Mouse (Mus musculus) brown adipose tissue, adult 24 weeks (tissue): Measurements from ENCODE around the gene Nol11. TPM values are rescaled to one million over a fixed set of nuclear protein-coding genes. Genes with fewer than 3 reads are reported as not detected.
"Not testable (repeated sequence)": the region's sequence is repeated elsewhere in the genome, so short reads cannot be mapped to it uniquely, and the experiment has no call there.

Source experiments
- H3K27ac ChIP-seq: fragments of 200-500 bp; replicated peaks from 2 replicates; pipeline ENCODE4 v1.5.1; 2012; ENCODE audit warnings: low read depth, mild to moderate bottlenecking, low read length
- H3K4me1 ChIP-seq: fragments of 200-500 bp; 2 replicates; pipeline ENCODE4 v1.6.1; 2012; ENCODE audit warnings: low read length, mixed read lengths; ENCODE audit not compliant: control insufficient read depth, insufficient read depth, insufficient read length
- H3K4me3 ChIP-seq: fragments of 200-500 bp; 2 replicates; pipeline ENCODE4 v1.5.1; 2012; ENCODE audit warnings: low read depth, mild to moderate bottlenecking, low read length, moderate library complexity; ENCODE audit not compliant: insufficient read depth
- polyA plus RNA-seq: library from polyadenylated mRNA; stranded (reverse); fragments of >200 nt; gene quantifications from 2 replicates; pipeline ENCODE4 v1.2.4, GENCODE M21; 2012; ENCODE audit not compliant: missing spikeins, insufficient read depth, insufficient read length

Nol11 gene
- polyA plus RNA-seq, 1 experiment: 10.9 TPM

DNA sequence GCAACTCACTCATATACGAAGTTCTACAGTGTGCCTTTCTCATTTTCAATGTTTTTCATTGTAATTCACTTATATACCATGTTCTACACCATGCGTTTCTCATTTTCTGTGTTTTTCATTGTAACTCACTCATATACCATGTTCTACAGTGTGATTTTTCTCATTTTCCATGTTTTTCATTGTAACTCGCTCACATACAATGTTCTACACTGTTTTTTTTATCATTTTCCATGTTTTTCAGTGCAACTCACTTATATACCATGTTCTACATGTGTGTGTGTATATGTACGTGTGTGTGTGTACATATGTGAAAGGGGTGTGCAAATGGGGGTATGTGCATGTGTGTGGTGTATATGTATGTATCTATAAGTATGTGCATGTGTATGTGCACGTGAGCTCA, 10.1 kb upstream of the Nol11 start:
- no peaks in the 10 kb centered on the region for H3K4me1 ChIP-seq
- no peak overlapping the region for H3K27ac ChIP-seq
- no peak overlapping the region for H3K4me3 ChIP-seq

- Histone ChIP-seq H3K27ac (no peak overlapping the region), H3K4me3 (no peak overlapping the region), H3K4me1 (no peaks in the 10 kb centered on the region)
Measured at GRCm38 (mm10) chr11:107195334-107195733, 6.2 kb upstream of the Nol11 start.

DNA sequence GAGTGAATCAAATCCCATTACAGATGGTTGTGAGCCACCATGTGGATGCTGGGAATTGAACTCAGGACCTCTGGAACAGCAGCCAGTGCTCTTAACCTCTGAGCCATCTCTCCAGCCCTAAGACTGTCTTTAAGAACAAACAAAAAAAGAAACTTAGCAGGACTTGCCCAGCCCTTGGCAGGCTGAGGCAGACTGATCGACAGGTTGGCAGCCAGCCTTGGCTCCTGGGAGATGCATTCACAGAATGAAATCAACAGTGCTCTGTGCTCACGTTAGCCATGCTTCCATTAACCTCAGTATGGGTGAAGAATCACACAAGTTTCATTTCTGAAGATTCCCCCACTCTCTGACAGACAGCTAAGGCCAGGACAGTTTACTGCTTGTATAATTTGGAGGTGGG, 1.2 kb upstream of the Nol11 start:
- Histone ChIP-seq H3K27ac (no peak overlapping the region), H3K4me1 (peaks cover 4% of the 10 kb centered on the region; the same call in 1 of the 2 replicates), H3K4me3 (no peak overlapping the region)

- Histone ChIP-seq H3K27ac (no peak overlapping the region), H3K4me1 (peaks cover 4% of the 10 kb centered on the region; the same call in 1 of the 2 replicates), H3K4me3 (no peak overlapping the region)
Measured at GRCm38 (mm10) chr11:107183777-107184176, 5.4 kb downstream of the Nol11 start.

DNA sequence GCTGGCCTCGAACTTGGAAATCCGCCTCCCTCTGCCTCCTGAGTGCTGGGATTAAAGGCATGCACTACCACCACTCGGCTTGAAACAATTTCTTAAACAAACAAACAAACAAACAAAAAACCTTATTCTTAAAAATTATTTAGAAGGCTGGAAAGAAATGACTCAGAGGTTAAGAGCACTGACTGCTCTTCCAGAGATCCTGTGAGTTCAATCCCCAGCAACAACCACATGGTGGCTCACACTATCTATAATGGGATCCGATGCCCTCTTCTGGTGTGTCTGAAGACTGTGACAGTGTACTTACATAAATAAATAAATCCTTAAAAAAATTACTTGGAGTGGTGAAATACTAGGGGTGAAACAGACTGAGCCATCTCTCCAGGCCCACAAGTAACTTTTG, 28.0 kb downstream of the Nol11 start:
- Histone ChIP-seq H3K4me1 (no peaks in the 10 kb centered on the region), H3K4me3 (no peak overlapping the region), H3K27ac (no peak overlapping the region)

GRCm38 (mm10) chr11:107159034-107159433, 30.1 kb downstream of the Nol11 start:
- Histone ChIP-seq H3K4me1 (no peaks in the 10 kb centered on the region), H3K4me3 (no peak overlapping the region), H3K27ac (no peak overlapping the region)

DNA sequence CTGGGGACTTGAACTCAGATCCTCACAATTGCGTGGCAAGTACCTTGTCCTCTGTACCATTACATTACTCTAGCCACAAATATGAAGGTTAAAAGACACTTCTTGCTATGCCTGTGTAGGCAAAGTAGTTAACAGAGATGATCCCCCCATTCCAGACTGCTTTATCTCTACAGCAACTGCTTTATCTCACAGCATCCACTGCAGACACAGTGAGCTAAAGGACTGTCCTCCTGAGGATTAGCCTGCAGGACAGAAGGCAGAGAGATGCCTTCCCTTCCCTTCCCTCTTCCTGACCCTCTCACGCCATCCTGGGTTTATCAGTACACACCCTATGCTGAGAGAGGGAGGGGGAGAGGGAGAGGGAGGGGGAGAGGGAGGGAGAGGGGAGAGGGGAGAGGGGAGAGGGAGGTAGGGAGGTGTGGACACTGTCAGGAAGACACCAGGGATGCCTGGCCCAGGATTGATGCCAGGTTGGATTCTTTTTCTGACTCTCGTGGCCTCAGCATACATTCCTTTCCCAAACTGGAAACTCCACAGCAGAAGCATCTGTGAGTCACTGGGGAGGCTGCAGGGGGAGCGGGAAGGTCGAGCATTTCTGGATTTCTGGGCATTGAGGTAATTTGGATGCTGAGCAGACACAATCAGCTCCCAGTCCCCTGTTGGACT, 32.1 kb downstream of the Nol11 start:
- Histone ChIP-seq H3K4me3 (no peak overlapping the region), H3K4me1 (no peaks in the 10 kb centered on the region), H3K27ac (no peak overlapping the region)

DNA sequence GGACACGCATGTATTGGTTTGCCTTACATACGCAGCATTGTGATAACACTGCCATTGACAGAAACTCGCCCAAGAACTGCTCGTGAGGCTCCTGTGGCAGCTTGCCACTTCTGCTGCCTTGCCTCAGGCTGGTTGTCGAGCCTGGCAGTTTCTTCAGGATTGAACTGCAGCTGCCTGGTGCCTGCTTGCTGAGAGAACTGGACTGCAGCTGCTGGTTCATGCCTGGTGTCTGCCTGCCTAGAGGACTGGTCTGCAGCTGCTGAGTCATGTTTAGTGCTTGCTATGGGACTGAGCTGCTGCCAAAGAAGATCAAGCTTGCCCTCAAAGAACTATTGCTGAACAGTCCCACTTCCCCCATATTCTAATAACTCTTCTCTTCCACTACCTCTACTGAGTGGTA, 33.9 kb downstream of the Nol11 start:
- Histone ChIP-seq H3K4me3 (no peak overlapping the region), H3K27ac (no peak overlapping the region), H3K4me1 (no peaks in the 10 kb centered on the region)

DNA sequence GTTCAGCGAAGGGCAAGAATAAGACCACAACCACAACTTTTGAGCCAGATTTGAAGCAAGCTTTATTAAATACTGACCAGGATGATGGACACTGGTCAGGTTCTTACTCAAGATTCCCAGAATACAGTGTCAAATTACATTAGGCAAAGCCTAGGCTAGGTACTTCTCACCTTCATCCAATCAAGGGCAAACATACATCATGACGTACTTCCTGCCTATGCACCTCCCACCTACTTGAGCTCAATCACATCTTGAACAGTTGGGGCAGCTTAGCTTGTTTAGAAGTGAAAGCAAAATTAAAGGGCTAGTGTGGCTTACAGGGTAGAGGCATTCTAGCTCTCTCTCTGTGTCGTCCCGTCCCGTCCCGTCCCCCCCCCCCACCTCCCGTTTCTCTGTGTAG, 34.8 kb downstream of the Nol11 start:
- no peaks in the 10 kb centered on the region for H3K4me1 ChIP-seq
- H3K4me3 ChIP-seq: no peak overlapping the region
- no peak overlapping the region for H3K27ac ChIP-seq

DNA sequence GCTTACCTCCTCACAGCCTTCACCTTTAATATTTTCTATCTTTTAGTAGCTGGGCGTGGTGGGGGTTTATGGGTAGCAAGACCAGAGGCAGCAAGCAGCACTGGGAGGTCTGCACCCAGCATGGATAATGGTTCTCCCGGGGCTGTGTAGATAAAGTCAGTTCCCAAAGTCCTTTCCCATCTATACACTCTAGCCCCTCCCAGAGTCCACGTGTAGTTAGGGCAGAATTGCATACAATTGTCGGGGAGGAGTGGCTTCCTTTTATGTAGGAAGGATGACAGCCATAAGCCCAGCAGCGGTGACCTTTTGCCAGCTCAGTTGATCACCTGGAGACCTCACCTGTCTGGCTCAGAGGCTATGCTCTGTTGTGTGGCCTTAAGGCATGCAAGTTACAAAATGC, 35.5 kb downstream of the Nol11 start:
- H3K27ac ChIP-seq: no peak overlapping the region
- H3K4me1 ChIP-seq: no peaks in the 10 kb centered on the region
- no peak overlapping the region for H3K4me3 ChIP-seq

DNA sequence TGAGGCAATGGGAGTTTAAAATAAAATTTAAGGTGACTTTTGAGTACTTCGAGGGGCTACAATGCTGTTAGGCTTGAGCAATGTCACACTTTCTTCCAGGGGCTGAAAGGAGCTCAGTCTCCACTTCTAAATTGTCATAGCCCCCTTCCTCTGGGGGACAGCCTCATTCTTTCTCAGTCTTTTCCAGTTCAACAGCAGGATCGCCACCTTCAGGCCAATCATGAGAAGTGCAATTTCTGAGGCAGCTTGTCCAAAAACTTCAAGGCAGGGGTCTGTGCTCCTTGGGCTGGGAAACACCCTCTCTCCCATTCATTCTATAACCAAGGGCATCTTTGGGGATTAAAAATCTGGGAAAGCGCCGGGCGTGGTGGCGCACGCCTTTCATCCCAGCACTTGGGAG, 37.4 kb downstream of the Nol11 start:
- Histone ChIP-seq H3K4me3 (no peak overlapping the region), H3K4me1 (no peaks in the 10 kb centered on the region), H3K27ac (no peak overlapping the region)

DNA sequence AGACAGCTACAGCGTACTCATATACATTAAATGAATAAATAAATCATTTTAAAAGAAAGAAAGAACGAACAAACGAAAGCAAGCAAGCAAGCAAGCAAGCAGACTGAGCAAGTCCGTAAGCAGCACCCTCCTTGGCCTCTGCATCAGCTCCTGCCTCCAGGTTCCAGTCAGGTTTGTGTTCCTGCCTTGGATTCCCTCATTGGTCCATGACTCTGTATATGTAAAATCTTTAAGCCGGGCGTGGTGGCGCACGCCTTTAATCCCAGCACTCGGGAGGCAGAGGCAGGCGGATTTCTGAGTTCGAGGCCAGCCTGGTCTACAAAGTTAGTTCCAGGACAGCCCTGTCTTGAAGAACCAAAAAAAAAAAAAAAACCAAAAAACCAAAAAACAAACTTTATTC, 45.2 kb downstream of the Nol11 start:
- H3K4me1 ChIP-seq, H3K4me3 ChIP-seq, H3K27ac ChIP-seq: not testable (repeated sequence)

GRCm38 (mm10) chr11:107142382-107142781, 46.8 kb downstream of the Nol11 start:
- no peak overlapping the region for H3K4me3 ChIP-seq
- no peaks in the 10 kb centered on the region for H3K4me1 ChIP-seq
- no peak overlapping the region for H3K27ac ChIP-seq

DNA sequence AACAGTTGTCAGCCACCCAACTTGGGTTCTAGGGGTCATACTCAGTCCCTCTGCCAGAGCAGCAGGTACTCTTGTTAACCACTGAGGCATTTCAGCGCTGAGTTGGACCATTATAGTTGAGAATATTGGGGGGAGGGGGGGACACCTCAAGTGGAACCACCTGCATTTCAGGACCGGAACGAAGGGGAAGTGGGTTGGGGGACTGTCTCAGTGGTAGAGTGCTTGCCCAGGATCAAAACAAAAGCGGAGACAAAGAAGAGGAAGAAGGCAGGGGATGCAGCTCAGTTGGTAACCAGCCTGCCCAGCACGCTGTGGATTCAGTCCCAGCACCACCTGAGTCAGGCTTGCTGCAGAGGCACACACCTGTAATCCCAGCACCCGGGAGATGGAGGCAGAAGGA, 48.4 kb downstream of the Nol11 start:
- Histone ChIP-seq H3K4me1 (no peaks in the 10 kb centered on the region), H3K4me3 (no peak overlapping the region), H3K27ac (no peak overlapping the region)

DNA sequence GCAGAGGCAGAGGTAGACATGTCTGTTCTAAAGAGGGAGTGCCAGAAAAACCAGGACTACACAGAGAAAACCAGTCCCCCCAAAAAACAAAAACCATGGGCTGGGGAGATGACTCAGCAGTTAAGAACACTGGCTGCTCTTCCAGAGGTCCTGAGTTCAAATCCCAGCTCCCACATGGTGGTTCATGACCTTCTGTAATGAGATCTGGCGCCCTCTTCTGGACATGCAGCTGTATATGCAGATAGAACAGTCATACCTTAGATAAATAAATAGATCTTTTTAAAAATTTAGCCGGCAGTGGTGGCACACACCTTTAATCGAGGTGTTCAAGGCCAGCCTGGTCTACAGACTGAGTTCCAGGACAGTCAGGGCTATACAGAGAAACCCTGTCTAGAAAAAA, 50.5 kb downstream of the Nol11 start:
- Histone ChIP-seq H3K27ac (no peak overlapping the region), H3K4me3 (no peak overlapping the region), H3K4me1 (no peaks in the 10 kb centered on the region)

DNA sequence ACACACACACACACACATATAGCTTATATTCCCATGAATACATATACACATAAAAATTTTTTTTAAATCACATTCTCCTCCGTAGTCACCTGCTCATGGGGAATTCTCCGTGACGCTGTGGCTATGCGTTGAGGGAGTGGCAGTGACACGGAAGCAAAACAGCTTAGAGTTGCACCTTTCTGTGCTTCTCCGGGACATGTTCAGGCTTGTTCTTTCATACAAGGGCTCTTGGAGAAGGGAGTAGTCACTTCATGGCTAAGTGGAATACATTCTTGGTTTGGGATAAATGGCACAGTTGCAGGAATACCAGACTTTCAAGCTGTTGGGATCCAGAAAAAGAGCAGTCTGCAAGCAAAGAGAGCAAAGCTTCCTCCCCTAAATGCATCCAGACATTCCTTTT, 51.6 kb downstream of the Nol11 start:
- no peak overlapping the region for H3K27ac ChIP-seq
- H3K4me3 ChIP-seq: no peak overlapping the region
- no peaks in the 10 kb centered on the region for H3K4me1 ChIP-seq

- not testable (repeated sequence) for H3K27ac ChIP-seq, H3K4me1 ChIP-seq, H3K4me3 ChIP-seq
Measured at GRCm38 (mm10) chr11:107136458-107136857, 52.7 kb downstream of the Nol11 start.
